2 mouse cellular contexts compared by ENCODE assay signal in the genomic region with DNA sequence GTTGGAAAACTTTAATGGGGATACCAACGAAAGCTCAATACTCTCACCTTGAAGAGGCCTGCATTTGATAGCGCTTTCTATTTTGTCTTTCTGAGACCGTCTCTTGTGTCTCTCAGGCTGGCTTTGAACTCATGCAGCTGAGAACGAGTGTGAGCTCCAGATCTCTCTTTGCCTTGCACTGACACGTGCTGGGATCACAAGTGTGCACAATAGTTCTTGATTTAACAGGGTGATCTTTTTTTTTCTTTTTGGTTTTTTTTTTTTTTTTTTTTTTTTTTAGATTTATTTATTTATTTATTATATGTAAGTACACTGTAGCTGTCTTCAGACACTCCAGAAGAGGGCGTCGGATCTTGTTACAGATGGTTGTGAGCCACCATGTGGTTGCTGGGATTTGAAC. TPM values are rescaled to one million over a fixed set of nuclear protein-coding genes. Genes with fewer than 3 reads are reported as not detected.
DNase-seq lines count a peak whose midpoint lies in the region; TF ChIP-seq lines count a peak whose summit lies in the region.
"Not testable (repeated sequence)": the region's sequence is repeated elsewhere in the genome, so short reads cannot be mapped to it uniquely, and the experiment has no call there.

No protein-coding gene starts in this region.

- in situ Hi-C loops in CH12.LX (cut with MboI; ENCODE audit: low pct_ligation_motif_present, low pct_unique_long_range_greater_than_20kb, low sequenced_read_pairs) = loop anchor here (5.0 kb wide), 1 partner anchor 66 kb away; no protein-coding TSS in a partner anchor

- H3K4me1 ChIP-seq in CH12.LX (ENCODE audit: control insufficient read depth in 1 of 2, insufficient read depth in 2 of 2) = peaks cover 6 to 24% of the 10 kb centered on the region in 2 experiments
- H3K4me1 ChIP-seq in MEL (ENCODE audit: control insufficient read depth in 1 of 2, insufficient read depth in 2 of 2, low read length in 2 of 2) = not testable (repeated sequence)

- not testable (repeated sequence) for TF ChIP-seq POLR2A in CH12.LX (IDR thresholded peaks at IDR 0.05; ENCODE audit: low read depth, low read length); MEL (IDR thresholded peaks at IDR 0.05; ENCODE audit: control insufficient read depth in 1 of 2, insufficient read depth in 1 of 2, low read depth in 1 of 2, low read length in 2 of 2, poor library complexity in 1 of 2)

- not testable (repeated sequence) for H3K9me3 ChIP-seq in CH12.LX (replicated peaks; ENCODE audit: low read length); MEL (replicated peaks; ENCODE audit: insufficient read depth, low read length)

- not testable (repeated sequence) for H3K27me3 ChIP-seq in CH12.LX (replicated peaks); MEL (ENCODE audit: control insufficient read depth in 1 of 2, insufficient read depth in 2 of 2, low read length in 2 of 2)

- H3K36me3 ChIP-seq in CH12.LX (replicated peaks in 1 of 2; ENCODE audit: control insufficient read depth in 1 of 2, insufficient read depth in 1 of 2, low read length in 1 of 2) = peaks cover 39 to 69% of the 10 kb centered on the region in 2 experiments
- peaks cover 3 to 17% of the 10 kb centered on the region in 2 experiments; a peak in 2 of 4 replicates for H3K36me3 ChIP-seq in MEL (ENCODE audit: control insufficient read depth in 1 of 2, insufficient read depth in 2 of 2, low read length in 2 of 2)

- H3K79me2 ChIP-seq in CH12.LX (replicated peaks; ENCODE audit: control insufficient read depth, extremely low read depth, insufficient read depth, poor library complexity, severe bottlenecking) (peaks cover 23% of the 10 kb centered on the region), MEL (ENCODE audit: control insufficient read depth, insufficient read depth, low read length, poor library complexity) (peaks cover 28% of the 10 kb centered on the region)

- dilution Hi-C loops in CH12.LX (cut with MboI; ENCODE audit: extremely low pct_ligation_motif_present, extremely low pct_unique_long_range_greater_than_20kb, low sequenced_read_pairs) = not testable (repeated sequence)

- TF ChIP-seq CTCF in CH12.LX (conservative IDR thresholded peaks at IDR 0.05 in 1 of 2, IDR thresholded peaks at IDR 0.05 in 1 of 2; ENCODE audit: low read depth in 2 of 2, low read length in 2 of 2); MEL (IDR thresholded peaks at IDR 0.05 in 2 of 3, conservative IDR thresholded peaks at IDR 0.05 in 1 of 3; ENCODE audit: control insufficient read depth in 1 of 3, insufficient read depth in 1 of 3, low read depth in 2 of 3, low read length in 3 of 3, poor library complexity in 1 of 3, severe bottlenecking in 1 of 3): not testable (repeated sequence)

- H3K4me3 ChIP-seq in CH12.LX (replicated peaks in 1 of 3; ENCODE audit: low read depth in 2 of 3, low read length in 2 of 3, poor library complexity in 1 of 3); MEL (ENCODE audit: control insufficient read depth in 1 of 2, insufficient read depth in 1 of 2, low read depth in 2 of 2, low read length in 2 of 2): not testable (repeated sequence)

- TF ChIP-seq RAD21 in CH12.LX (IDR thresholded peaks at IDR 0.05; ENCODE audit: low read depth, low read length); MEL (IDR thresholded peaks at IDR 0.05; ENCODE audit: low read depth, low read length): not testable (repeated sequence)

- TF ChIP-seq EP300 in CH12.LX (IDR thresholded peaks at IDR 0.05; ENCODE audit: low read length); MEL (IDR thresholded peaks at IDR 0.05; ENCODE audit: low read depth in 1 of 2, low read length in 2 of 2): not testable (repeated sequence)

- DNase-seq in CH12.LX (ENCODE audit: extremely low read depth); MEL (ENCODE audit: low read depth, low spot score): not testable (repeated sequence)

- H3K27ac ChIP-seq in CH12.LX (ENCODE audit: insufficient read depth, low read depth); MEL (ENCODE audit: control insufficient read depth, low read depth, low read length): not testable (repeated sequence)

- H3K9ac ChIP-seq in CH12.LX (ENCODE audit: insufficient read depth, low read depth); MEL (ENCODE audit: control insufficient read depth, low read depth, low read length, poor library complexity, severe bottlenecking): not testable (repeated sequence)

- not testable (repeated sequence) for H3K4me2 ChIP-seq in CH12.LX (ENCODE audit: insufficient read depth, low read depth, poor library complexity, severe bottlenecking)

TF ChIP-seq in CH12.LX, 34 proteins besides CTCF, POLR2A, EP300 and RAD21:
- TF ChIP-seq ZNF384 (IDR thresholded peaks at IDR 0.05; ENCODE audit: low read depth, low read length) = peak; percentile 60
TF ChIP-seq in CH12.LX: peak in this region for 1; not testable (repeated sequence) for 33.

TF ChIP-seq in MEL, 35 proteins besides CTCF, POLR2A, EP300 and RAD21:
- peak; percentile 66 for TF ChIP-seq ZNF384 (IDR thresholded peaks at IDR 0.05; ENCODE audit: low read depth, low read length)

RNA-seq across cellular contexts. Expression of gene Mrpl27, which starts 2.3 kb away (rescaled TPM):
- 104 and 114 TPM in 2 replicates for total RNA-seq in CH12.LX (2012; rRNA removed)
- 128 and 139 TPM in 2 replicates for total RNA-seq in CH12.LX (2014; rRNA removed)
- 86.6 and 95.2 TPM in 2 replicates for polyA plus RNA-seq in CH12.LX (2012; ENCODE audit: insufficient read length, low read depth)
- total RNA-seq in MEL (2012; rRNA removed) = 114 and 129 TPM in 2 replicates
- 100 to 1,000 TPM in 1 of 2 experiments, not detected in 1; 102 TPM for polyA plus RNA-seq in MEL (2012; ENCODE audit: insufficient read depth in 1 of 2, insufficient read length in 2 of 2, low read depth in 1 of 2, low replicate concordance in 2 of 2, missing spikeins in 1 of 2)

RNA-seq across cellular contexts. Expression of gene Eme1, which starts 2.5 kb away (rescaled TPM):
- total RNA-seq in CH12.LX (2012; rRNA removed) = 36.8 and 46.9 TPM in 2 replicates
- total RNA-seq in CH12.LX (2014; rRNA removed) = 38.4 and 40.8 TPM in 2 replicates
- polyA plus RNA-seq in CH12.LX (2012; ENCODE audit: insufficient read length, low read depth) = 45.9 and 55.2 TPM in 2 replicates
- 43.8 and 54.9 TPM in 2 replicates for total RNA-seq in MEL (2012; rRNA removed)
- polyA plus RNA-seq in MEL (2012; ENCODE audit: insufficient read depth in 1 of 2, insufficient read length in 2 of 2, low read depth in 1 of 2, low replicate concordance in 2 of 2, missing spikeins in 1 of 2) = 10 to 100 TPM in 1 of 2 experiments, not detected in 1; 41.8 TPM

RNA-seq across cellular contexts. Expression of gene Lrrc59, which starts 21.7 kb away (rescaled TPM):
- total RNA-seq in CH12.LX (2012; rRNA removed) = 324 and 412 TPM in 2 replicates
- 325 and 338 TPM in 2 replicates for total RNA-seq in CH12.LX (2014; rRNA removed)
- polyA plus RNA-seq in CH12.LX (2012; ENCODE audit: insufficient read length, low read depth) = 452 and 493 TPM in 2 replicates
- total RNA-seq in MEL (2012; rRNA removed) = 423 and 464 TPM in 2 replicates
- 100 to 1,000 TPM; 486 to 633 TPM for polyA plus RNA-seq in MEL (2012; ENCODE audit: insufficient read depth in 1 of 2, insufficient read length in 2 of 2, low read depth in 1 of 2, low replicate concordance in 2 of 2, missing spikeins in 1 of 2)

RNA-seq across cellular contexts. Expression of gene Xylt2, which starts 26.1 kb away (rescaled TPM):
- total RNA-seq in CH12.LX (2012; rRNA removed) (15.5 and 20.2 TPM in 2 replicates), CH12.LX (2014; rRNA removed) (10.1 and 11.2 TPM in 2 replicates), MEL (2012; rRNA removed) (8.4 and 10.1 TPM in 2 replicates)
- polyA plus RNA-seq in CH12.LX (2012; ENCODE audit: insufficient read length, low read depth) (15.2 and 16.3 TPM in 2 replicates), MEL (2012; ENCODE audit: insufficient read depth in 1 of 2, insufficient read length in 2 of 2, low read depth in 1 of 2, low replicate concordance in 2 of 2, missing spikeins in 1 of 2) (10 to 100 TPM in 1 of 2 experiments, not detected in 1; 12.4 TPM)

RNA-seq across cellular contexts. Expression of gene Acsf2, which starts 49.6 kb away (rescaled TPM):
- total RNA-seq in CH12.LX (2012; rRNA removed) (4.9 and 7.5 TPM in 2 replicates), CH12.LX (2014; rRNA removed) (4.1 and 4.5 TPM in 2 replicates), MEL (2012; rRNA removed) (2.8 and 3.3 TPM in 2 replicates)
- polyA plus RNA-seq in CH12.LX (2012; ENCODE audit: insufficient read length, low read depth) (24.1 and 25.7 TPM in 2 replicates), MEL (2012; ENCODE audit: insufficient read depth in 1 of 2, insufficient read length in 2 of 2, low read depth in 1 of 2, low replicate concordance in 2 of 2, missing spikeins in 1 of 2) (10 to 100 TPM in 1 of 2 experiments, not detected in 1; 13.1 TPM)
